Mouse (Mus musculus): ENCODE measurements around the gene Cdh13. TPM values are rescaled to one million over a fixed set of nuclear protein-coding genes. Genes with fewer than 3 reads are reported as not detected.
A peak's percentile ranks its signal among the peaks of the same experiment; 100 is the strongest.

Cdh13 gene
- polyA plus RNA-seq, 1 experiment, result 44.3 TPM

DNA sequence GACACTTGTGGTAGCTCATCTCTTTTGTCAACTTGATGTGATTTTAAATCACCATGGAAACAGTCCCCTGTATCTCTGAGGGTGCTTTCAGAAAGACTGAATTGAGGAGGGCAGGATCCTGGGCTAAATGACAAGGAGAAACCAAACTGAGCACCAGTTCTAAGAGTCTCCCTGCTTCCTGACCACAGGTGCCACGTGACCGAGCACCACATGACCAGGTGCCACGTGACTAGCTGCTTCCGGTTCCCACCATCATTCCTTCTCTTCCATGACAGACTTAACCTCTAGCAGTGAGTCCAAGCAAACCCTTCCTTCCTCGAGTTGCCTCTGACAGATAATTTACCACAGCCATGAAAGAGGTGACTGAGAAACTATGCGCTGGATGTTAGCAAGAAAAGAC is 280.5 kb downstream of the Cdh13 start:
- DNase-seq, result no peak
- no peak overlapping the region for H3K4me3 ChIP-seq (replicated peaks; ENCODE audit: extremely low read depth, low read depth, low read length)
- peaks cover 3% of the 10 kb centered on the region; the same call in 1 of the 2 replicates for H3K4me1 ChIP-seq (ENCODE audit: control insufficient read depth, insufficient read depth, low read length)
- WGBS, result 64% methylated on average over 6 of the region's 6 CpGs
- TF ChIP-seq POLR2A (IDR thresholded peaks at IDR 0.05; ENCODE audit: borderline replicate concordance, extremely low read depth, low read depth, low read length), result no peak
- no peak for TF ChIP-seq CTCF (IDR thresholded peaks at IDR 0.05; ENCODE audit: insufficient read depth, low read length)

DNA sequence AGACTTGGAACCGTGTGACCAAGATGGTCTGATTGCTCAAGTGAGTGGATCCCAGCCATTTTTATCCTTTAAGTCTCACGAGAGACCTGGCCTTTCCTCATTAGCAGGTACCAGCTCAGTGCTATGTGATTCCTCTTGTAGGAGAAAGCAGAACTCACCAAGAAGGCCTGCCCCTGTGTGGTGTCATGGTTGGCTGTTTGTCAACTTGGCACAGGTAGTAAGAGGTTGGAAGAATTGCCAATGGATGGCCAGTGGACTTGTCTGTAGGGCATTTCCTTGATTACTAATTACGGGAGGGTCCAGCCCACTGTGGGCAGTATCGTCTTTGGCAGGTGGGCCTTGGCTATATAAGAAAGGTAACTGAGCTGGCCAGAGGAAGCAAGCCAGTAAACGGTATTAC is 281.7 kb downstream of the Cdh13 start:
- WGBS, result 85% methylated on average over 5 of the region's 5 CpGs
- TF ChIP-seq CTCF (IDR thresholded peaks at IDR 0.05; ENCODE audit: insufficient read depth, low read length) (no peak), POLR2A (IDR thresholded peaks at IDR 0.05; ENCODE audit: borderline replicate concordance, extremely low read depth, low read depth, low read length) (no peak)
- DNase-seq, result no peak
- peaks cover under 1% of the 10 kb centered on the region; the same call in 1 of the 2 replicates for H3K4me1 ChIP-seq (ENCODE audit: control insufficient read depth, insufficient read depth, low read length)
- no peak overlapping the region for H3K4me3 ChIP-seq (replicated peaks; ENCODE audit: extremely low read depth, low read depth, low read length)

DNA sequence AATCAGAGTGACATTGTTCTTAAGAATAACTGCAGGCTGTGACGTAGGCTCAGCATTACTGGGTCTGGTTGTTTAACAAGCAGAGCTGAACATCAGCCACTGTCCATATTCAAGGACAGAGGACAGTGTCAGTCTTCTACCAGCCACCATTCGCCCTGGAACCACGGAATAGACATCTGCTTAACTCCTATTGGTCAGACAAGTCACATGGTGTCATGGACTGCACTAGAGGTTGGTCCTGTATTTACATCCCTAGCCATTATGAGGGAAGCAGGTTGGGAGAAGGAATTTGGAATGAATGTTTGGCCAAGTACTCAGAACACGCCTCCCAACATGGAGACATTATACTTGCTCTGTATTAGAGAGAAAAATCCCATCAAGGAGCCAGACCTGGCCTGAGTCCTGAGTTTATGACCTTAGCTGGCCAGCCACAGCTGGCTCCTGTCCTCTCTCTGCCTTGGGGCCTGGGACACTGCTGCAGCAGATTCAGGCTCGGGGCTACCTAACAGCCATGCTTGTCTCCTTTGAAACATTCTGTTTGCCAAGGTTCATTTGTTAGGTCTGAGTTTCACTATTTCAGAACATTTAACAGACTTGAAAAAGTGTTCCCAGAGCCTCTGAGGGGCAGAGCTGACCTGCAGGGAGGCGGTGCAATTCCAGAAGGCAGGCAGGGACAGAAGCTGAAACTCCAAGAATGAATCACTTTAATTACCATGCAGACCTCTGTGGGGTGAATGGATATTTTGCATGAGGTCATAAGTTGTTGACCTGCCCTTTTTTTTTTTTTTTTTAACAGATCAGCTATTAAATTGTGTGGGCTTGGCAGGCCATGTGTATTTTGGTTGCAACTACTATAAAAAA is 282.6 kb downstream of the Cdh13 start:
- WGBS, result 61% methylated on average over 6 of the region's 6 CpGs

DNA sequence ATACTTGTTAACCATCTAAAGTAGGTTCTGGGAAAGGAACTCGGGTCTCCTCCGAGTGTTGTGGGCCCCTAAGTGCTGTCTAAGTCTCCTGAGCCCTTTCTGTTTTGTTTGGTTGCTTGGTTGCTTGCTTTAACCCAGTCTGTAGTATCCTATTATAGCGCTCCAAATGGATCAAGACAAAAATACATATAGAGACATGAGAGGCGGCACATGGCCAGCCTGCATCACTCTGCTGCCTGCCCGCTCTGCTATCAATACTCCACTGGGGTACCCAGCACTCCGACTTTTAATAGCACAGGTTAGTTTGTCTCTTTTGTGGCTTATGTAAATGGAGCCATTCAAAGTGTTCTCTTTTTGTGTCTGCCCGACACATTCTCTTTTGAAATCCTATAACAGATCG is 285.8 kb downstream of the Cdh13 start:
- H3K4me3 ChIP-seq (replicated peaks; ENCODE audit: extremely low read depth, low read depth, low read length), result no peak overlapping the region
- H3K4me1 ChIP-seq (ENCODE audit: control insufficient read depth, insufficient read depth, low read length), result no peaks in the 10 kb centered on the region
- 89% methylated on average over 8 of the region's 8 CpGs for WGBS
- DNase-seq, result no peak
- no peak for TF ChIP-seq POLR2A (IDR thresholded peaks at IDR 0.05; ENCODE audit: borderline replicate concordance, extremely low read depth, low read depth, low read length)
- no peak for TF ChIP-seq CTCF (IDR thresholded peaks at IDR 0.05; ENCODE audit: insufficient read depth, low read length)

More for the DNA sequence above, 282.6 kb downstream of the Cdh13 start:
- Histone ChIP-seq H3K4me3 (replicated peaks; ENCODE audit: extremely low read depth, low read depth, low read length) (no peak overlapping the region), H3K4me1 (ENCODE audit: control insufficient read depth, insufficient read depth, low read length) (no peaks in the 10 kb centered on the region)
- DNase-seq, result peak; percentile 6
- TF ChIP-seq POLR2A (IDR thresholded peaks at IDR 0.05; ENCODE audit: borderline replicate concordance, extremely low read depth, low read depth, low read length) (no peak), CTCF (IDR thresholded peaks at IDR 0.05; ENCODE audit: insufficient read depth, low read length) (no peak)

DNA sequence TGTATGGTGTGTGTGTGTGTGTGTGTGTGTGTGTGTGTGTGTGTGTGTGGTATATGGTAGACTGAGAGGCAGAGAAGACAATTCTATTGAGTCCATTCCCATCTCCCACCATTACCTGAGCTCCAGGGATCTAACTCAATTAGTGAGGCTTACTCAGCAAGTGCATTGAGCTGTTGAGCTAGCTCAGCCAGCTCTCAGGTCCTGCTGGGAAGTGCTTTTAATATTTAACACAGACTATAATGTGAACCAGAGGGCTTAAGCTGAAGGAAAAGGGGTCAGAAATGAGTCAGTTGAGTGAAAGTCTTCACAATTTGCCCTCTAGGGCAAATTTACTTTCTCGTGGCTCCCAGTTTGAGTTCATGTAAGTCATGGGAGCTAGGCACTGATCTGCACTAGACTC is 297.7 kb downstream of the Cdh13 start:
- DNase-seq, result no peak
- H3K4me1 ChIP-seq (ENCODE audit: control insufficient read depth, insufficient read depth, low read length), result no peaks in the 10 kb centered on the region
- 84% methylated on average over 1 of the region's 1 CpGs for WGBS
- TF ChIP-seq POLR2A (IDR thresholded peaks at IDR 0.05; ENCODE audit: borderline replicate concordance, extremely low read depth, low read depth, low read length) (no peak), CTCF (IDR thresholded peaks at IDR 0.05; ENCODE audit: insufficient read depth, low read length) (no peak)
- no peak overlapping the region for H3K4me3 ChIP-seq (replicated peaks; ENCODE audit: extremely low read depth, low read depth, low read length)

DNA sequence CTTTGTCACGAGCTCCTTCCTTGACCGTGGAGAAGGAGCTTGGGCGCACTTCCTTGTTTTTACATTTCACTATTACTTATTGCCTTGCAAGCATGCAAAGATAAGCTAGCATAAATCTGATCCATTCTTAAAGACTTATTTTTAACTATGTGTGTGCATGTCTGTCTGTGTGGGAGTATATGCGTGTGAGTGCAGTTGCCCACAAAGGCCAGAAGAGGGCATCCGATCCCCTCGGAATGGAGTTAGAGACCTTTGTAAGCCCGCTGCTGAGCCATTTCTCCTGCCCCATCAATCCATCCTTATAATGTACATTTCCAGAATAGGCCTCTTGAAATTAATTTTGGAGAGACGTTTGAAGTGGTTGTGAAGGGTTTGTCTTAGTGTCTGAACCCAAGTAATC is 298.7 kb downstream of the Cdh13 start:
- WGBS, result 92% methylated on average over 8 of the region's 8 CpGs
- no peak for TF ChIP-seq POLR2A (IDR thresholded peaks at IDR 0.05; ENCODE audit: borderline replicate concordance, extremely low read depth, low read depth, low read length)
- no peak for TF ChIP-seq CTCF (IDR thresholded peaks at IDR 0.05; ENCODE audit: insufficient read depth, low read length)

DNA sequence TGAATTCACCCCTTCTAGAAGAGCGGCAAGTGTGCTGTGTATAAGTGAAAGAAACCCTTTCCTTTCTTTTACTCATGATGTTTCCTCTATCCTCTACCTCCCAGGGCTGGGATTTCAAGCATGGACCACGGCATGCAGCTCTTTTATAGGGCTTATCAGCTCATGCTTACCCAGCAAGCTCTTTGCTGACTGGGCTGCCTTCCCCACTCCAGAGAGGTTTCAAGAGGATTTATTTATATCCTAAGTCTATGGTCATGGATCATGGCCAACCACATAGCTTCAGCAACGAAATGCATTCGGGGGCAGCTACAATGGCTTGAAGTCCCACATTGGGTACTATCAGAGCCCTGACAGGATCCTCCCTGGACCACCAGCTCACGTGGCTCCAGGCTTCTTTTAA is 304.4 kb downstream of the Cdh13 start:
- Histone ChIP-seq H3K4me3 (replicated peaks; ENCODE audit: extremely low read depth, low read depth, low read length) (no peak overlapping the region), H3K4me1 (ENCODE audit: control insufficient read depth, insufficient read depth, low read length) (no peaks in the 10 kb centered on the region; the same call in 1 of the 2 replicates)
- DNase-seq, result no peak
- 76% methylated on average over 5 of the region's 5 CpGs for WGBS
- TF ChIP-seq CTCF (IDR thresholded peaks at IDR 0.05; ENCODE audit: insufficient read depth, low read length) (no peak), POLR2A (IDR thresholded peaks at IDR 0.05; ENCODE audit: borderline replicate concordance, extremely low read depth, low read depth, low read length) (no peak)

More for the DNA sequence above, 298.7 kb downstream of the Cdh13 start:
- Histone ChIP-seq H3K4me3 (replicated peaks; ENCODE audit: extremely low read depth, low read depth, low read length) (no peak overlapping the region), H3K4me1 (ENCODE audit: control insufficient read depth, insufficient read depth, low read length) (no peaks in the 10 kb centered on the region)
- no peak for DNase-seq

DNA sequence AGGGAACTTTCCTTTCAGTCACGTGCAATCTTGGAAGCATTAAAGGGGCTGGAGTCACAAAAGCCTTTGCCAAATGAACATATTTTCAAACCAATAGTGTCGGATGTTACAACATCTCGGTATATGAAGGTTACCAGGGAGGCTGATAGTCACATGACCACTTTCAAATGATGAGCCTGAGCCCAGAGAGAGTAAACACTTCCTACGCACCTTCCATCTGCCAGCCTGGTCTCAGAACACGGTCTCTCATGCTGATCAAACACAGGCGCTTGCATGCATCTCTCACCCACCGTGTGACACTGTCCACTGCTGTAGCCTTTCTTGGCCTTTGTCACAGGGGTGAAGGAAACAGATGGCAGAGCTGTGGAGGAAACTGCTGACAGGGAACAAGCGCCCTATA is 313.3 kb downstream of the Cdh13 start:
- Histone ChIP-seq H3K4me1 (ENCODE audit: control insufficient read depth, insufficient read depth, low read length) (no peaks in the 10 kb centered on the region), H3K4me3 (replicated peaks; ENCODE audit: extremely low read depth, low read depth, low read length) (no peak overlapping the region)
- no peak for TF ChIP-seq POLR2A (IDR thresholded peaks at IDR 0.05; ENCODE audit: borderline replicate concordance, extremely low read depth, low read depth, low read length)
- TF ChIP-seq CTCF (IDR thresholded peaks at IDR 0.05; ENCODE audit: insufficient read depth, low read length), result no peak
- WGBS, result 57% methylated on average over 8 of the region's 8 CpGs
- no peak for DNase-seq

DNA sequence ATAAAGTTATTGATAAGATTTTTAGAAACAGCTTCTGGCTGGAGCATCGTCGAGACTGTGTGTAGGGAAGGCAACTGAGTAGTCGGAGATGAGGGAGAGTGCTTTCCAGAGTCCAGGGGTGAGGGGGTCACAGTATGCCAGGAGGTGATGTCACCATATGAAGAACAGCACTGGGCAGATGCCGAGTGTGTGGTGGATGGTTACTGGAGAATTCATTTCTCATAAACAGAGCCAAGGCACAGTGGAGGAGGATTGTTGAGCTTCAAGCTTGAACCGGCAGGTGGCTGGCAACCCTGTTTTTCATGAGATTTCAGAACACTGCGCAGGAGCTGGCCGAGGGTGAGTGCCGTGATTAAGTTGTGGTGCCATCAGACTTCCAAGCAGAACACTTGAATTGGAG is 317.8 kb downstream of the Cdh13 start:
- no peak for TF ChIP-seq POLR2A (IDR thresholded peaks at IDR 0.05; ENCODE audit: borderline replicate concordance, extremely low read depth, low read depth, low read length)
- TF ChIP-seq CTCF (IDR thresholded peaks at IDR 0.05; ENCODE audit: insufficient read depth, low read length), result no peak
- Histone ChIP-seq H3K4me1 (ENCODE audit: control insufficient read depth, insufficient read depth, low read length) (no peaks in the 10 kb centered on the region), H3K4me3 (replicated peaks; ENCODE audit: extremely low read depth, low read depth, low read length) (no peak overlapping the region)
- DNase-seq, result no peak
- 79% methylated on average over 8 of the region's 8 CpGs for WGBS

DNA sequence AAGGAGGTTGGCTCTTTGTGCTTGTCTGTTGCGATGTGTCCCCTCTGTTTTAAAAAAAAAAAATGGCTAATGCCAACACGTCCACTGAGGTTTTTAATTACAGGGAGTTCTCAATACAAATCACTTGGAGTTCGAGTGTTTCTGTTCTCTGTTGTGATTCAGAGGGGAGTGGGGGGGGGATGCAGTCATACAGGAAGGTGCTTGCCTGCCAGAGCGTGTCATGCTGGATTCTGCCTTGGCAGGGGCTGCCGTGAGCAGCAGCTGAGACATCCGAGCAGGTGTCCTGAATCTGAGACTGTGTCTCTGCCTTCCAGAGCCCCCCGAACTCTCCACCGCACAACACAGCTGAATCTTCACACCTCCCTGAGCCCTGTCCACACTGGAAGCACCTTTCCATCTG is 318.5 kb downstream of the Cdh13 start:
- H3K4me1 ChIP-seq (ENCODE audit: control insufficient read depth, insufficient read depth, low read length), result no peaks in the 10 kb centered on the region
- TF ChIP-seq POLR2A (IDR thresholded peaks at IDR 0.05; ENCODE audit: borderline replicate concordance, extremely low read depth, low read depth, low read length), result no peak
- TF ChIP-seq CTCF (IDR thresholded peaks at IDR 0.05; ENCODE audit: insufficient read depth, low read length), result no peak
- 63% methylated on average over 8 of the region's 8 CpGs for WGBS
- H3K4me3 ChIP-seq (replicated peaks; ENCODE audit: extremely low read depth, low read depth, low read length), result no peak overlapping the region
- DNase-seq, result no peak
